Mouse (Mus musculus) heart, embryonic 14.5 days (tissue): ENCODE measurements at regions not wholly inside any gene's neighbourhood (a gene's known extent, or its start where the extent isn't known, plus 50 kb on each side); places are given as distances from the start of the nearest gene placed in this dataset.

Experiments used
- ATAC-seq: fragments of 200-750 bp; cut with Nextera tagmentation; 2 replicates; pipeline ENCODE4 v1.8.0; 2017; ENCODE audit warnings: low read depth, moderate TSS enrichment; ENCODE audit not compliant: insufficient number of reproducible peaks, insufficient read depth, low FRiP score
- H3K27ac ChIP-seq, 2 experiments: fragments of 200-500 bp in 1 of 2; fragments of 300-500 bp in 1 of 2; sonication (generic) in 1 of 2; replicated peaks in 1 of 2; 2 replicates each; pipeline ENCODE4 v1.5.1; 2012 to 2014; ENCODE audit warnings: low read depth in 2 of 2, low read length in 2 of 2, control low read depth in 1 of 2, mild to moderate bottlenecking in 1 of 2, mixed read lengths in 1 of 2; ENCODE audit not compliant: control insufficient read depth in 1 of 2, insufficient read depth in 1 of 2
- H3K27me3 ChIP-seq: fragments of 300-500 bp; sonication (generic); 2 replicates; pipeline ENCODE4 v1.6.1; 2014; ENCODE audit warnings: mild to moderate bottlenecking, low read length, control low read depth; ENCODE audit not compliant: control insufficient read depth, insufficient read depth
- H3K36me3 ChIP-seq: fragments of 300-500 bp; sonication (generic); 2 replicates; pipeline ENCODE4 v1.6.1; 2014; ENCODE audit warnings: mild to moderate bottlenecking, control low read depth, low read length, mixed read lengths; ENCODE audit not compliant: control insufficient read depth, insufficient read depth
- H3K4me1 ChIP-seq, 2 experiments: fragments of 200-500 bp in 1 of 2; fragments of 300-500 bp in 1 of 2; sonication (generic) in 1 of 2; 2 replicates each; pipeline ENCODE4 v1.6.1; 2012 to 2014; ENCODE audit warnings: low read length in 2 of 2, control low read depth in 1 of 2, mixed read lengths in 1 of 2; ENCODE audit not compliant: control insufficient read depth in 2 of 2, insufficient read depth in 2 of 2
- H3K4me2 ChIP-seq: fragments of 300-500 bp; sonication (generic); 2 replicates; pipeline ENCODE4 v1.6.1; 2014; ENCODE audit warnings: mild to moderate bottlenecking, low read length
- H3K4me3 ChIP-seq, 2 experiments: fragments of 200-500 bp in 1 of 2; fragments of 300-500 bp in 1 of 2; sonication (generic) in 1 of 2; 2 replicates each; pipeline ENCODE4 v1.5.1; 2012 to 2014; ENCODE audit warnings: low read length in 2 of 2, mild to moderate bottlenecking in 2 of 2, control low read depth in 1 of 2, low read depth in 1 of 2, moderate library complexity in 1 of 2; ENCODE audit not compliant: control insufficient read depth in 1 of 2, insufficient read depth in 1 of 2
- H3K9ac ChIP-seq: fragments of 300-500 bp; sonication (generic); 2 replicates; pipeline ENCODE4 v1.6.1; 2014; ENCODE audit warnings: mild to moderate bottlenecking, low read length
- H3K9me3 ChIP-seq: fragments of 300-500 bp; sonication (generic); 2 replicates; pipeline ENCODE4 v1.6.1; 2016; ENCODE audit warnings: low read length, control low read depth; ENCODE audit not compliant: control insufficient read depth
- WGBS: fragments of 180-500 bp; shearing (Covaris S2); extraction: QIAGEN DNeasy Blood & Tissue Kit; methylation state at CpG from one replicate; pipeline ENCODE4 v1.1.7; 2014; 5-methylcytosine and 5-hydroxymethylcytosine counted together

DNA sequence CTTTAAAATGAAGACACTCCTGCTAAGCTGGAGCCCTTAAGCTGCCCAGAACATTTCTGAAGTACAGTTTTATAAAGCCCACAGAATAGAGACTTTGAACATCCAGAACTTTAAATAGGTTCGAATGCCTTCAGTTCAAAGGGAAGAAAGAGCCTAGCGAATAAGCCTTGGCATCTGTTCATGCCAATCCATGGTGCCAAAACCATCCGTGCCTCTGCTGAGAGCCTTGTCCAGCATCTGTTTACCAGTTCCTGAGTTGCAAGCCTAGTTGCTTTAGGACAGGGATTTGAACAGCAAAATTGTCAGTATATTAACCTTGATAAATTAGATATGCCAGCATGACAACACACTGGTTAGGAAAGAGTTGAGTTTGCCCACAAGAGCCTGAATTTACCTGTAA lies 107.6 kb downstream of the Nkx6-1 start:
- Histone ChIP-seq H3K4me3 (no peak overlapping the region), H3K4me2 (no peak overlapping the region), H3K27ac (no peak overlapping the region), H3K4me1 (no peaks in the 10 kb centered on the region), H3K9me3 (no peaks in the 10 kb centered on the region), H3K27me3 (no peaks in the 10 kb centered on the region), H3K9ac (no peak overlapping the region), H3K36me3 (no peaks in the 10 kb centered on the region)
- 84% methylated on average over 3 of the region's 3 CpGs for WGBS
- no peak for ATAC-seq

DNA sequence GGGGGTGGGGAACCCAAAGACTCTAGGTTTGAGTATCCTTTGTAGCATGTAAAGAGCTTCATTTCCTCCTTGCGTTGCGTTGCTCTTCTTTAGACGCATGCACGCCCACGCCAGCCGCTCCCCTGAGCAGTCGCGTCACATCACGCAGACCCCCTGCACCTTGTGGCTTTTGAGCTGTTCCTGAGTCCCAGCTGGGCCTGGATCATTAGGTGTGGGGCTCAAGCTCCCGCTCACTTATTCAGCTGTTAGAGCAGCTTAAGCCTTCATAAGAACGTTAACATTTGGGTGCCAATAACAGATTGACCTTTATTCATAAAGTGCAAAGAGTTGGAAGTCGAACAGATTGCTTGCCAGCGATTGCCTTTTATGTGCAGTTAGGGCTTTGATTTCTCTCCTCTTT lies 121.5 kb downstream of the Nkx6-1 start:
- Histone ChIP-seq H3K36me3 (no peaks in the 10 kb centered on the region), H3K4me3 (no peak overlapping the region), H3K4me1 (peaks cover 0 to 3% of the 10 kb centered on the region in 2 experiments; a peak in 2 of 4 replicates), H3K9me3 (no peaks in the 10 kb centered on the region), H3K9ac (no peak overlapping the region), H3K27me3 (peaks cover 43% of the 10 kb centered on the region), H3K27ac (no peak overlapping the region), H3K4me2 (no peak overlapping the region)
- ATAC-seq: no peak
- 28% methylated on average over 13 of the region's 13 CpGs for WGBS

DNA sequence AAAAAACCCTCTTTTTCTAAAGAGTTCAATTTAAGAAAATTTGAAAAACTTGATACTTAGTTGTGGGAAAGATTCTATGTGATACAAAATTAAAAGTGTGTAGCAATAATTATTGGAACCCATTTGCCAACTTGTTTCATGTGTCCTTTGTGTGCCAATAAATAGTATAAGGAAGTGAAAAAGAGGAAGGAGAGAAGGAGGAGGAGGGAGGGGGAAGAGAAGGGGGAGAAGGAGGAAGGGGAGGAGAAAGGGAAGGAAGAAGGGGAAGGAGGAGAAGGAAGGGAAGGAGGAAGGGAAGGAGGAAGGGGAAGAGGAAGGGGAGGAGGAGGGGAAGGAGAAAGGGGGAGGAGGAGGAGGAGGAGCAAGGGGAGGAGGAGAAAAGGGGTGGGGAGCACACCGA lies 125.0 kb downstream of the Nkx6-1 start:
- no peak for ATAC-seq
- Histone ChIP-seq H3K27ac (no peak overlapping the region), H3K27me3 (peaks cover 58% of the 10 kb centered on the region), H3K36me3 (no peaks in the 10 kb centered on the region), H3K4me3 (no peak overlapping the region), H3K4me2 (no peak overlapping the region), H3K9ac (no peak overlapping the region), H3K9me3 (no peaks in the 10 kb centered on the region), H3K4me1 (peaks cover 0 to 3% of the 10 kb centered on the region in 2 experiments; a peak in 2 of 4 replicates)
- 33% methylated on average over 1 of the region's 1 CpGs for WGBS

DNA sequence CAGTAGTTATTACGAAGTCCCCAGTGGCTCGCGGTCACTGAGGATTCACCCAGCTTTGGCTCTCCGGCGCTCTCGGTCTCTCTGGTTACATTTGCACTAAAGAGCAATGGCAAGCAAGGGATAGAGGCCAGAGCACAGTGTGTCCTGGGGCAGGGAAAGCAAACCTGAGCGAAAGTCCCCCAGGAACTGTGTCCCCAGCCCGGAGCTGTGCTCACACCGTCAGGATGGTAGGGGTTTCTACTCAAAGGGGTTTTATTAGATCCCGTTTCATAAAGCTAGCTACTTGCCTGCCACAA lies 125.6 kb downstream of the Nkx6-1 start:
- no peak overlapping the region for H3K27ac ChIP-seq
- ATAC-seq: no peak
- peaks cover 0 to 3% of the 10 kb centered on the region in 2 experiments; a peak in 2 of 4 replicates for H3K4me1 ChIP-seq
- H3K27me3 ChIP-seq: peaks cover 58% of the 10 kb centered on the region
- H3K36me3 ChIP-seq: no peaks in the 10 kb centered on the region
- no peaks in the 10 kb centered on the region for H3K9me3 ChIP-seq
- H3K4me3 ChIP-seq: peak overlapping the region in 1 of 2 experiments; percentile 4; a peak in 1 of 4 replicates
- WGBS: 6% methylated on average over 10 of the region's 10 CpGs
- no peak overlapping the region for H3K9ac ChIP-seq
- H3K4me2 ChIP-seq: peak overlapping the region; percentile 67

DNA sequence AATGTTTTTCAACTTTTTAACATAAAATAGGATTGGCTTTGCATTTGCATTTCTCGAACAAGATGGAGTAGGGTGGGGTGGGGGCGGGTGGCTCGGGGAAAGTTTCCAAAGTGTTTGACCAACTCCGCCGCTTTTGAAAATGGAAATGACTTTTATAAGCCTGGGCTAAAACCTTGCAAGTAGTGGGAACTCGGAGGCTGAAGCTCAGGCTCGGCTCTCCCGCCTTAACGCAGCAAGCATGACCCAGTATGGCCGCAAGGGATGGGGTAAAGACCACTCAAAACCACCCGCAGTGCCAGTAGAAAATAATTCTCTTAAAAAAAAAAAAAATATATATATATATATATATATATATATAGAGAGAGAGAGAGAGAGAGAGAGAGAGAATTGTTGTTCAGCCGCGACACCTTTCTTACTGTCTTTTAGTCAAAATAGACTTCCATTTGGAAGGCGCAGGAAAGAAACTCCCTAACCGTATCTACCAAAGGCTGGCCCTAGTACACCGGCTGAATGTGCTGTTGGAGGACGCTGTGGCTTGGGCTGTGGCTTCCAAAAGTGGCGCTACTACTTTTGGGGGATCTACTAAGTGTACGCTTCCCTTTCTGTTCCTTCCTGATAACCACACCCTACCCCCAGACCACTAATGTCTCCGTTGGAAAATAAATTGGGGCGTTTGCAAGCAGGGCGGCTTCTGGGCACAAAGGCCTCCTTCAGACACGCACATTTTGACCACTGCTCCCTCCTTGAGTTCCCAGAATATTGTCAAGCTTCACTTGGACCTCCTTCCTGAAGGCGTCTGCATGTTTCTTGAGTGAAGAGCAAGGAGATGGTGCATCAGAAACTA lies 126.2 kb downstream of the Nkx6-1 start:
- no peak overlapping the region for H3K27ac ChIP-seq
- ATAC-seq: no peak
- 3% methylated on average over 24 of the region's 24 CpGs for WGBS
- H3K36me3 ChIP-seq: no peaks in the 10 kb centered on the region
- peak overlapping the region; percentile 26 to 33 for H3K4me3 ChIP-seq
- H3K9me3 ChIP-seq: no peaks in the 10 kb centered on the region
- H3K27me3 ChIP-seq: peaks cover 58% of the 10 kb centered on the region
- H3K4me2 ChIP-seq: peak overlapping the region; percentile 67
- H3K4me1 ChIP-seq: peaks cover 0 to 3% of the 10 kb centered on the region in 2 experiments; a peak in 2 of 4 replicates
- H3K9ac ChIP-seq: no peak overlapping the region

DNA sequence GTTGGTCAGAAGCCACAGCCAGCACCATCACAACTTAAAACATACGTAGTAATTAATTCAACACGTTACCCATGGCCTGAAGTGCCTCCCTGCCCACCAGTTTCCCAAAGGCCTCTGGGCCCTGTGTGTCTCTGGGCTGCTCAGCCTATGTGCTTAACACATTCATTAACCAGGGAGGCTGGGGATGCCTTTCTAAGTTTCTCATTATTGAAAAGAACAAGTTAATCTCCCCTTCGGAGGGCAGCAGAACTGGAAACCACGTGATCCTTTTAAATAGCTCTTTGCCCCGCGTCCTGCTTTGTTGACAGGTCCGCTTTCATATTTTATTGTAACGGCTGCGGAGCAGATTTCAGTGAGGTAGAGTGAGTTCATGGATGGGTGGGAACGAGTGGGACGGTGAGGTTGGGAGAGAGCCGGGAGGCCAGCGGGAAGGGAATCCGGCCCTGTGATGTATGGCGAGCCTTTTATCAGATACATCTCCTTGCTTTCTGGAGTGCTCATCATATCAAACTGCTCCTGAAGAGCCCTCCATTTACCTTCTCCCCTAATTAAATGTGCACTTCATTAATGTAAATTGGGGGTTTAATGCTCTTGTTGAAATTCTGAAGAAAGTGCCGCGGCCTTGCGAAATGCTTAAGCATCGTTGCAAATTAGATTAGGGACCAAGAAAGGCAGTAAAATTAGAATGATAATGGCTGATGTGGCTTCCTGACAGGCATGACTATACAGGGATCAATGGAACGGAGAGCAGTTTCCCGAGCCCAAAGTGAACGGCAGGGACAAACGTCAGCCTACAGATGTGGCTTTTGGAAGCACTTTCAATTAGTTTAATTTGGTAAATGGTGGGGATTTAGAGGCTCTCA lies 127.0 kb downstream of the Nkx6-1 start:
- no peak overlapping the region for H3K27ac ChIP-seq
- 0 out of 2 replicates have a peak overlapping the region, but pooled peaks have one; percentile 4 for H3K9ac ChIP-seq
- H3K4me2 ChIP-seq: peak overlapping the region; percentile 67
- 5% methylated on average over 23 of the region's 23 CpGs for WGBS
- no peaks in the 10 kb centered on the region for H3K9me3 ChIP-seq
- peaks cover 0 to 3% of the 10 kb centered on the region in 2 experiments; a peak in 2 of 4 replicates for H3K4me1 ChIP-seq
- no peaks in the 10 kb centered on the region for H3K36me3 ChIP-seq
- no peak for ATAC-seq
- peaks cover 52% of the 10 kb centered on the region for H3K27me3 ChIP-seq
- H3K4me3 ChIP-seq: peak overlapping the region; percentile 14 to 33

DNA sequence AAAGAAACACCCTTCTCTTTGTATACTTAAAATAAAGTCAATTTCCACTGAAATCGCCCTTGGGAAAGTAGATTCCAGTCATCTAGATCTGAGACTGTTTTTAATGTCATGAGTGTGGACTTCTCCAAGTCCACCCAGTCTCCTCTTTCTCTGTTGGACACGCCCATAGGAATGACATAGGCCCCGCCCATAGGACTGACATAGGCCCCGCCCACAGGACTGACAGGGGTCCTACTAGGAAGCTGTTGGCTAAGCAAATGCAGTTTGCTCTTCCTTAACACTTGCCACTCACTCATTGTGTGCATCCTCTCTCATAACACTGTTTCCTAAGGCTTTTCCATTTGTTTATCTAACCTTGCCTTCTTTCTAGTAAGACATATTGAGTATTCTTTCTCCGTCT lies 129.3 kb downstream of the Nkx6-1 start:
- WGBS: 44% methylated on average over 5 of the region's 5 CpGs
- H3K27me3 ChIP-seq: peaks cover 30% of the 10 kb centered on the region
- no peak overlapping the region for H3K4me3 ChIP-seq

More for the DNA sequence above, 129.3 kb downstream of the Nkx6-1 start:
- Histone ChIP-seq H3K4me1 (peaks cover 0 to 3% of the 10 kb centered on the region in 2 experiments; a peak in 2 of 4 replicates), H3K4me2 (no peak overlapping the region), H3K27ac (no peak overlapping the region), H3K9ac (no peak overlapping the region), H3K36me3 (no peaks in the 10 kb centered on the region), H3K9me3 (0 out of 2 replicates have a peak, but pooled peaks cover 2% of the 10 kb centered on the region)
- no peak for ATAC-seq
